Mouse (Mus musculus): ENCODE measurements at regions not wholly inside any gene's neighbourhood (a gene's known extent, or its start where the extent isn't known, plus 50 kb on each side); places are given as distances from the start of the nearest gene placed in this dataset.

DNA sequence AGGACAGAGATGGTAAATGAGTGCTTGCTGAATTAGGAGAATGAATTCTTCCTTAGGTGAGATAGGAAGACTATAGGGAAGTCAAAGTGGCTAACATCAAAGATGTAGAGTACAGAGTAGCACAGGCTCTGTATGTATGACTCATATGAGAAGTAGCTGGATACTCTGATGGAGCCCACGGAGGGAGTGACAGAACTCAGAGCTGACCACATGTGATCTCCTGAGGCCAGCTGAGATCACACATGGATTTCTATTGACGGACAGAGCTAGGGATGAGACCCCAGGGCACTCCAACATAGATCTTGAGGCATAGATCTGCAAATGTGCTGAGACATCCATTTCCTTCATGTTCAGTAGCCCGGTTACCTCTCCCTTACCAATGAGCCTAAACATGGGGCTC is 66.0 kb downstream of the Cops8 start:
- DNase-seq = no peak

DNA sequence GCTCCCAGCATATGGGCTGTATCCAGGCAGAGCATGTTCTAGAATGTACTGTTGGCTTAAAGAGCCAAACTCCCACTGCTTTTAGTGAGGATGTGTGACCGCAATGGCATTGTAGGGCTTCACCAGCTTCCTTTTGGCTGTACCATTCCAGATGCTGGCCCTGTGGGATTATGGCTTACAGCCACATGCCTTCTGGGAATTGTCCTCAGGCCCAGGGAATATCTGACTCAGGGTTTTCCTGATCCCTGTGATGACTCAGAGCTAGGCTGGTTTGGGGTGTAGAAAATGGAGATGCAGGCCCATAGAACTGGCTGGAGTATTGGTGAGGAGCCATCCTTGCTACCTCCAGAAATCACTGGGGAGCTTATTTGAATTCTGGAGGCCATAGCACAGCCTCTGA is 66.5 kb downstream of the Cops8 start:
- no peak for DNase-seq

DNA sequence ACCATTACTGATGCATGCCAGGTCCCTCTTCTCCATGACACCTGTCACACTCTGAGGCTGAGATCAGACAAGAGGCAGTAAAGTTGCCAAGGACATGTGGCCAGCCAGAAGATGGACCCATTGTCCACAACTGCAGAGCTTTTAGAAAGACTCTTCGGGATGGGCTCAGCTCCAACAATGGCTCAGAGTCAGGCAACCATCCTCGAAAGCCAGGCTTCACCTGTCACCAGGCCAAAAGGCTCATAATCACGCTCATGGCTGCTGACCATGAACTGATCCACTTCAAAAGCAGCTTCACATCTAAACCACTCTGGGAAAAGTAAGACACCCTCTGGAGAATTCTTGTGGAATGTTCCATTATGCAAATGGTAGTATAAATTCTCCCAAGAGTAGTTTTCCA is 67.6 kb downstream of the Cops8 start:
- no peak for DNase-seq

DNA sequence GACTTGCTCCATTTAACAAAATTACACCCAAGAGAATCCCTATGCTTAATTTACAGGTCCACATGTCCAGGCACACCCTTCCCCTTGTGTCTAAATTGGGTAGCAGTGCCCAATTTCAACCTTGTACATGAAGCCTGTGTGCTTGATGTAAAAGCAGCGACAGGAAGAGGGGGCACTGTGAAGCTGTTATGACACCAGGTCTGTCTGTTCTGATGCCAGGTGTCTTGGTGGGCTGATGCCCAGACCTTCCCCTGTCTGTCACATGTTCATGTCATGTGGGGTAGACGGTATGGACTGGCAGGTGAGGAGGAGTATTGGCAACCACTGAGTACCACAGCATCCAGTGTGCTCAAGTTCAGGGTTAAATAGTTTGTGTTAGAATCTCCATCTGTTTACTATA is 71.0 kb downstream of the Cops8 start:
- DNase-seq = no peak

DNA sequence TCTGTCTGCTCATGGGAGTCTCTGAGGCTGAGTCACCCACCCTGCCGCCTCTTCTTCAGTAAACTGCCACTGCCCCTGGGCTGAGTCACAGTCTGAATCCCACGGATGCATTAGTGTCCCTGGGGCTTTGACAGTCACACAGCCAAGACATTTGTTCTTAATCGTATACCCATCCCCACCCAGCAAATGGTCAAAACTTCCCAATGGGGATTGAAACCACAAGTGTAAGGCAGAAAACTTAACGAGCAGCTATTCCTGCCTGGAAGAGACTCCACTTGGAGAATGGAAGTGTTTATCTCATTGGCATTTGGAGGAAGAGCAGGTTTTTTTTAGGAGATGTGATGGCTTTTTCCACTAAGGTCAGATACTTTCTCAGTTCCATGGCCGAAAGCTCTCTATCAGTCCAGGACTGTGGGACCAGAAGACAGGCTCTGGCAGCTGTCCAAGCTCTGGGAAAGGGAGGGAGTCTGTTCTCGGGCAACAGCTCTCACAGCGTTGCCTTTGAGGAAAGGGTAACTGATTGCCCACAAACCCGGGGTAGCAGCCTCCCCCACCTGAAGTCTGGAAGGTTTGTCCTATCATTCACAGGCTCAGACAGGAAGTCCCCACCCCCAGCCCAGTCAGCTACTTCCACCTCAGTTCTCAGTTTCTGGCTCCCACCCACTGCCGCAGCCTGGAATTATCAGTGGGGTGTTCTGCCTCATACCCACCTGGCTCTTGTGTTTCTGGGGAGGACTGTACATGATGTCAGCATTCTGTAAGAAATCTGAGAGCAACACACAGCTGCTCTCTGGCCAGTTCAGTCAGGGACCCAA is 73.6 kb downstream of the Cops8 start:
- no peak for DNase-seq

DNA sequence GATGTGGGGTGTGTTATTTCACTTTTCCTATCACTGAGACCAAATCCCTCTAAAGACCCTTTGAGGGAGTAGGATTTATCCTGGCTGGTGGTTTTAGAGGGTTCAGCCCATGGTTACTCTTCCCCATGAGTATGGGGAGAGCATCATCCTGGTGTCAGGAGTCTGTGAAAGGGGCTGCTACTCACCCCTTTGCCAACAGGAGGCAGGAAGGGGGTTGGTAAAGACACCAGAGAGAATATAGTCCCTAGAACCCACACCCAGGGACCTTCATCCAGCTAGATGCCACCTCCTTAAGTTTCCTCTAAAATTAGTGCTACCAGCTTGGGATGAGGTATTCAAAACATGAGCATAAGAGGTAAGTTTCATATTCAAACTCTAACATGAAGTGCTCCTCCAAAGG is 74.4 kb downstream of the Cops8 start:
- DNase-seq = no peak

DNA sequence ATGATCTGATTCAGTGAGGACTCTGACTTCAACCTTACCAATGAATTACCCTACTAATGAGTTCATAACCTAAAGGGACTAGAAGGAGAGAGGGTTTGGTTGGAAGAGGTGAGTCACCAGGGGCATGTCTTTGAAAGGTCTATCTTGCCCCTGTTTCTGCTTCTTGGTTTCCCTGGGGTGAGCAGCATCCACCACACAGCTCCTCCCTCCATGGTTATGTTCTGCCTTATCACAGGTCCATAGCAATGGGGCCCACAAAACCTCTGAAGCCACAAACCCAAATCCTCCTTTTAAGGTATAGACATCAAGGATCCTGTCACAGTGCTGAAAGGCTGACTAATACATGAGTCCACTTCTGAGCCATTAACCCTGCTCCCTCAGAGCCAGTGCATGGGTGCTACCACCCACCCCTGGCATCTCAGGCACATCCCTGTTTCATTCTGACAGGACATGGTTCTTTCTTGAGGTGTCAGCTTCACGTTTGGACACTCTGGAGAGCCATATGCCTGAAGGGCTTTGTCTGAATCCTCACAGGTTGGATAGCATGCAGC is 74.9 kb downstream of the Cops8 start:
- DNase-seq = no peak

DNA sequence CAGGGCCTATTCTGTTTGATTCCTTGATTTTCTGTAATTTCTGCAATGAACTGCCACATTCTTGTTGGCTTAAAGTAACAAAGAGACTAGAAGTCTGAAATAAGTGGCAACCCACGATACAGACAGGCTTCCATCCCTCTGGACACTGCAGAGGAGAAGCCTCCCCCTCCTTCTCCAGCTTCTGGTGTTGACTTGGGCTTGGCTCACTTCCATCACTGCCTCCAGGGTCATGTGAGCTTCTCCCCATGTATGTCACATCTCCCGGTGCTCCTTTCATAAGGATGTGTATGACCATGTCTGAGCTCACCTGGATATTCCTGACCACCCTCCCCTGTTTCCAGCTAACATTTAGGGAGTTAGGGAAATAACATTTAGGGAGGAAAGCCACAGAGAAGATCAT is 75.6 kb downstream of the Cops8 start:
- no peak for DNase-seq

DNA sequence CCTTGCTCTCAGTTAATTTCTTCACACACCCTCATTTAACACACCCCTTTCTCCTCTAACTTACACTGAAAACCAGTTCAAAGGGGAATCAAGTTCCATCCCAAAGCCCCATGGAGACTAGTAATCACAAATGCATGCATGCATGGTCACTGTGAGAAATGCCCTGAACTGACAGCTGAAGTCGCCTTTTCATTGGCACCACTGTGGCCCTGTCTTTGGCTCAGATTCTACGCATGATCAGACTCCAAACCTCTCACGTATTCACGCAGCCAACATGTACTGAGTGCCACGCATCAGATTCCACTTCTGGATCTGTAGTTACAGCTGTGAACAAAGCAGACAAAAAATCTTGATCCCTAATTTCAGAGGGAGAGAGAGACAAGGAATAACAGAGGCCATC is 85.3 kb downstream of the Cops8 start:
- no peak for DNase-seq

DNA sequence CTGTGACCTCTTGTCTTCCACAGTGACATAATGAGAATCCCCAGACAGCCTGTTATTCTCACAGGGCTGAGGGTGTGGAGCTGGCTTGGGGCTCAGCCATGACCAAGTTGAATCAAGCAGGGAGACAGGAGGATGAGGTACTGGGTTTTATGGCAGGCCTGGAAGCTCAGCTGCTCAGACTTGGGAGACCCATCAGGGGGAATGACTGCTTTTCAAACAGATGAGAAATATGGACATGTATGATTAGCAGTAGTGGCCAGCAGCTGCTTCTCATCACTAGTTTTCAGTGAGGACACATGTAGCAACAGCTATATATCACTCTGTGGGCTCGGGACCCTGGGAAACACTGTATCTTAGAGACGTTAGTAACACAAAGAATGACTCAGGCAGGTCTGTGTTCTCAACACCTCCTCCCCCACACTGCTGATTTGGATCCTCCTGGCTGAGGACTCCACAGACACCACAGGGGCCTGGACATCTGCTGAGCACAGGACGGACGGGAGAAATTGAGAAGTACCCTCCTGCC is 87.9 kb downstream of the Cops8 start:
- DNase-seq = peak; percentile 7

DNA sequence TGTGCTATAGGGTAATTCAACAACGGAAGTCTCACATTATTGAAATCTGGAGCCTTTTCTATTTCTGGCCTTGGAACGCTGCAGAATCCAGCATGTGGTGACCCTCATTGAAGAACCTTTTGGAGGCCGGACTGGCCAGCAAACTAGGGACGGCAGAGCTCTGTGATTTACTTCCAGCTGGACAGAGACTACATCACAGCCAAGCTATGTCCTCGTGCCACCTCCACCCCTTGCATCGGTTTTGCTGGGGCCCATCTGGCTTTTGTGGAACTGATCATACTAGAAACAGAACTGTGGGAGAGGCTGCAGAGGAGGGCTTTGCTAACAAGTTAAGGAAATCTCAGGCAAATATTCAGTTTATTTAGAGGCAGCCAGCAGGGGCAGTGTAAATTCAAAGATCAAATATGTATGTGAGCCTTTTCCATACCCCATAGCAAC is 88.4 kb downstream of the Cops8 start:
- peak; percentile 1 for DNase-seq

DNA sequence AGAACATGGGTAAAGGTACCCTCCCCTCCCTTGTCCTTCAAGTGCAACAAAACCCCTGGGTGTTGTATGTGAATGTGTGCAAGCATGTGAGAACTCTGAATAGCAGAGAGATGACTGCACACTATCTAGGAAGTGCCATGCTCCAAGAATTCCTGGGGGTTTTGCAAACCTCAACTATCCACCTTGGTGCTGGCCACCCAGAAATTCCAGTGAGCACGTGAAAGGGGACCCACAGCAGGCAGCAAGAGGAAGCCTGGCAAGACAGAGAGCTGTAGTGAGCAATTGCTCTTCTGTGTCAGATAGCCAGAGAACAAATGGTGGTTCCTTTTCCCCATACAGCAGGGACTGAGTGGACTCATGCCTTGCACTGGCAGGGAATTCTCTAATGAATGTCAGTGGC is 90.1 kb downstream of the Cops8 start:
- DNase-seq = no peak

DNA sequence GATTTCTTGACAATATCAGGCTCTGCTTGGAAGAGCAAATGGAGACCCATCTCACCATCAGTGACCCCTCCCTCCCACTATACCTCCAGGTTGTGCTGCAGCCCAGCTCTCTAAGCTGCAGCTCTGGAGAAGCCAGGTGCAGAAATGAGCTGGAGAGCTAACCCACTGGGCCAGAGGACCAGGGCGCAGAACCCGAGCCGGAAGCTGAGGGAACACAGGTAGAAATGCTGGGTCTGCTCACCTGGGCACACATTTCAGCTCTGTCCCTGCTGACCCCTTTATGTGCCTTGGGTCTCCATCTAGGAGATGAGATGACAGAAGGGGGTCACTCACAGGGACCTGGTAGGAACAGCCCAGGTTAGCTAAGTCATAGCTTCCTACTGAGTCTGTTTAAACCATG is 92.0 kb downstream of the Cops8 start:
- no peak for DNase-seq

DNA sequence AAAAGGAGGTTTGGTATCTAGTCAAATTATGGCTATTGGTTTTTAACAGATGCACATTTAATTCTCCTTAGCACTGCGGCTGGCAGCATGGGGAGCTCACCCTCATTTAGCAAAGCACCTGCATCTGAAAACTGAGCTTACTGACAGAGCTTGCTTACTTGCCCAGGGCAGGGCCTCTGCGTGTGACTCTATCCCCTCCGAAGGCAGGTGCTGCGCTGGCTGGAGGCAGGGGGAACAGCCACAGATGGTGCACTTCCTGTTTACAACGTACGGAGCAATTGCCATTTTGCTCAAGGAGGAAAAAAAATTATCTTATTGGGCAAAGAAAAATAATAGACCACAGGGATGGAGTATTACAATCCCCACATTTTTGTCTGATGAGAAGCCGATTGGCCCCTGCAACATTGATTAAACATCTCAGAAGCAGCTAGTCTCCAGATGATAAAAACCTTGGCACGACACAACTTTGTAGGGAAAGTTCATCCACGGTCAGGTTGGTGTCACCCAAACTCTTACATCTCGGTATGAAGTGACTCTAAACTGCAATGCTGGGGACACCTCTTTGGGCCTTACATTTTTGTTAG is 92.5 kb downstream of the Cops8 start:
- no peak for DNase-seq

DNA sequence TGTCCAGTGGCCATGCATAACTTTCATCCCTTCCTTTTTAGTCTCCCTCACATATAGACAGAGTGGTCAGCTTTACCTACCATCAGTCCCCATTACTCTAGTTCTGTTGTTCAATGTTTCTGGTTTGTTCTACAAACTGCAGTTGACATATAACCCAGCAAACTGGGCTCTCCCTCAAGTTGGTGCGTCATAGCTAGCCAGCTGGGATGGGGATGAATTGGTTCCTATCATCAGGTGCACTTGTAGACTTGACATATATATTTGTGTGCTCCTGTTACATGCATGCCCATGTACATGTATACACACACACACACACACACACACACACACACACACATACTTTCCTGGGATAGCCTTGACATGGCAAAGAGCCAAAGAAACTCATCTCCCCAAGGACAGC is 93.2 kb downstream of the Cops8 start:
- no peak for DNase-seq

DNA sequence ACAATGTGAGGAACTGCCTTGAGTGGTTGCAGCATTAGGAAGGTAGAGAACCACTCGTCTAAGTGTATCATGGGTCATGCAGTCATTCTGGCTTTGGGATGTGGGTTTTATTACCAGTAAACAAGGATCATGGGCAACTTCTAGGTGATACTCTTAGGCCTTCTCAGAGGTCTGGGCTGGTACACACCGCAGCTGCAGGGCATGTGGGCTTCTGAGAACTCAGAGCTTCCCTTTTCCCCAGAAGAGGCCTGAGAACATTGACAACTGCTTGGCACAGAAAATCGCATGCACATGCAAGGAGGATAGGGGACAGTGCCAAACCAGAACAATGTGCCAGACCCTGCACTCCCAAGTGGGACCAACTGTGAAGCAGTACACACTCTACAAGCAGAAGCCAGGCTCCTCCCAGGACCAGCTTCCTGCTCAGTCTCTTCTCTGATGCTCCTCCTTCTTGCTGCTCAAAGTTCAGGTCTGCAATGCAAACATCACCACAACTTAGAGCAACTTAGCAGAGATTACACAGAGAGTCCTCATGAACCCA is 94.3 kb downstream of the Cops8 start:
- DNase-seq = no peak

DNA sequence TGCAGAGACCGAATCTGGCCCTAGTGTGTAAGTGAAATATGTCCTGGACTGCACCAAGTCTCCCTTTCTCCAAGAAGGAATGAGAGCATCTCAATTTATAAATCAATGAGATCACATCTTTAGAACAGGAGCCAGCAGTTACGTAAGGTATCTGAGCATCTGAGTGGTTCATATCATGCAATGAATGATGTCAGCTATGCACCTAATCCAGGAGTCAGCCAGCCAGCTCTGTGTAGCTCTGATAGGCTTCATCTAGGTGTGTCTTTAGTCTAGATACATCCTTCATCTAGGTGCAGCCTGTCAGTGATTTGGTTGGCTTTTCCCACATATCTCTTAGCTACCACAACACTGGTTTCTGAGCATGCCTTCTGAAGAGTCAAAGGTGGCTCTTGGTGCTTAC is 95.8 kb downstream of the Cops8 start:
- DNase-seq = no peak

DNA sequence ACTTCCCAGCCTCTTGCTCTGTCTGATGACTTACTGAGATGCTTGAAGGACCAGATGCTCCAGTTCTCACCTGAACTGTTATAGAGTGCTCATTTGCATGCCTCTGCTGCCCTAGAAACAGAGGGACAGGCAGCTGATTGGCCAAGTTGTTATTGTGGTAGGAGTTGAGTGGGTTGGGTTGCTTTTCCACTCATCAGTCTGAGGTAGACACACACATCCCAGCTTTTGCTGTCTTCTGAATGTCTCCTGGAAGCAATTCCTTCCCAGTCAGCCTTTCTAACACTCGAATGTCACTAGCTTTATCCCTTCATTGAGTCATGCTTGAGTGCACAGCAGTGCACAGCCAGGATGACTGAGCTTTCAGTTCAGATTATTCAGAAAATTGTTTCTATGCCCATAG is 99.0 kb downstream of the Cops8 start:
- DNase-seq = no peak

DNA sequence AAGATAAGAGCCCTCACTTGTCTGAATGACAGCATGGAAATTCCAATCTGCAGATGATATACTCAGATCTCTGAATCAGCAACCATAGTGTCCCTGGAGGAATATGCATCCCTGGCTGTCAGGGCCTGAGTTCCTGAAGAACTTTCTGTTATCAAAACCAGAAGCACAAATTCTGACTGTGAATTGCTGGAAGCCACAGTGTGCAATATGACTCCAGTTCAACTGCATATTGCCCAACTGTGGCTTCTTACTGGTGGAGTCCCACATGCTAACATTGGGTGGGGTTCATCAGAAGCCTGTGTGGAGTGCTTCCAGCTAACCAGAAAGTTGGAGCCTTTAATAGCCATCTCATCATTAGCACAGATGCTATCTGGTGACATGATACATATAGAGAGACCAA is 103.6 kb downstream of the Cops8 start:
- no peak for DNase-seq

DNA sequence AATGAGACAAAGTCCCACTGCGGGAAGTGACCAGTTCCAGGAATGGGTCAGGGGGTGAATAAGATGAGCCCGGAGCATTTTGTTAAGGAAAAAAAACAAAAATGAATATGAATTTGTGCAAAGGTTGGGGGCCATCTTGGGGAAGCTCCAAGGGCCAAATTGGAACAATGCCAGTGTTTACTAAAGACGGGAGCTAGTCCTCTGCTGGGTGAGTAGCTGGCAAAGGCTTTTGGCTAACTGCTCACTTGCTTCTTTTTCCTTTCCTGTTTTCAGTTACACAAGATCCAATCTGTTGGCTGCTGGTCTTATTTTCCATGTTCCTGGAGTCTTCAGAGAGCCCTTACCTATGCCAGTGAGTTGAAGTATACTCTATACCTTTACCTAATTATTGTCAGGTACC is 107.0 kb downstream of the Cops8 start:
- DNase-seq = no peak

DNA sequence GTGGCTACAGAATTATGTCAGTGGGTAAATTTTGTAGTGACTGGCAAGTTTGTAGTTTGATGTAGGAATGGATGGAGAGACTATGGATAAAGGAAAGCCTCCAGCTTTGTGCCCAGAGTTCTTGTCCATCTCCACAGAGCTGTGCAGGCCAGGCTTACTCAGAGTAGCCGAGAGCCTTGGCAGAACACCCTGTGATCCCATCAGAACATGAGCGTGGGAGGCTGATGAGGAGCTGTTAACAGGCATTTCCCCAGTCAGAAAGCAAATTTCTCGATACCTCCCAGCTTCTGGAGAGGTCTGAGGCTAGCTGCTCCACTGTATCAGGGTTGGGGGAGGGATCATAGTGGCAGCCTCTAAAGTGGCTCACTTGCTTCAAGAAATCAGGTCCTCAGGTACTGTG is 107.8 kb downstream of the Cops8 start:
- DNase-seq = no peak

DNA sequence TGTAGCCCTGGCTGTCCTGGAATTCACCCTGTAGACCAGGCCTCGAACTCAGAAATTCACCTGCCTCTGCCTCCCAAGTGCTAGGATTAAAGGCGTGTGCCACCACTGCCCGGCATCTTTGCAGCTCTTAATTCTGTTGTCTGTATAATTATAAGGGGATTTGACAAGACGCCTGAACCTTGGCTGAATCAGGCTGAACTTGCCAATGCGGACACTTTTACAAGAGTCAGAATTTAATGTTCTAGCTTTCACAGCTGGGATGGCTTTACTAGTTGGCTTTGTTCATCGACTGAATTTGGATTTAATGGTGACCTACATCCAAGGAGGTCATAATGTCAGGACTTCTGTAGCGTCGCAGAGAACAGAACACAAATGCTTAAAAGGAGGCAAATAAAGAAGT is 108.3 kb downstream of the Cops8 start:
- DNase-seq = no peak

Data from cerebellum, adult 9-10 months (tissue).